Comparison of ENCODE assay signal across 18 mouse cellular contexts in the genomic region with DNA sequence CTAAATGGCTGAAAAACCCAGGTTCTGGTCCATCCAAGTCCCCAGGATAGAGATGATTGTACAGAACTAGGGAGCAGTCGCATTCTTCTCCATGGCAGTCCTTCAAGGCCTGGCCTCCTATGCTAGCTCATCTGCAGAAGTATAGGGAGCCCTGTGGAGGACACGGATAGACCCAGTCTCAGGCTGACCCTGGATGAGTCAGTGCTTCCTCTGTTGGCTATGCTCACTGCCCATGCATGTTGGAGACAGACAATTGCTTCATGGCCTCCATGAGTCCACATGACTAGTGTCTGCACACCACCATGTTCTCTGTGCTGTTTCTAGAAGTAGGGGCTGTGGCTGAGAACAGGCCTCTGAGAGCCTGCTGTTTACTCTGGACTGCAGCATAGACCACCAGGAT. TPM values are rescaled to one million over a fixed set of nuclear protein-coding genes. Genes with fewer than 3 reads are reported as not detected.
DNase-seq lines count a peak whose midpoint lies in the region.
"Had no signal": no experiment of that assay in that cellular context is flagged by ENCODE, and none has a peak within 500 bp of the region (broad histone marks: within the 10 kb centered on the region; RNA-seq: fewer than 3 reads in every experiment).

No protein-coding gene starts in this region.

- no peak overlapping the region for H3K27ac ChIP-seq in limb, embryonic 10.5 days
- H3K27ac ChIP-seq in midbrain, embryonic 10.5 days (replicated peaks): no peak overlapping the region
- H3K27ac ChIP-seq: embryonic facial prominence, embryonic 12.5 days; heart, adult 2 months; heart, embryonic 15.5 days; hindbrain, embryonic 10.5 days; hindbrain, embryonic 14.5 days; intestine, embryonic 15.5 days had no signal

- no peak overlapping the region for H3K4me3 ChIP-seq in limb, embryonic 10.5 days
- H3K4me3 ChIP-seq in midbrain, embryonic 10.5 days: no peak overlapping the region
- H3K4me3 ChIP-seq: embryonic facial prominence, embryonic 12.5 days; heart, adult 2 months; heart, embryonic 15.5 days; hindbrain, embryonic 10.5 days; intestine, embryonic 15.5 days had no signal

- DNase-seq in adrenal gland, adult 2 months: peak; percentile 74
- DNase-seq in adrenal gland, postnatal 4 days (ENCODE audit: low spot score in 2 of 2): no peak
- peak; percentile 62 for DNase-seq in 416B (ENCODE audit: low read depth)
- peak; percentile 60 for DNase-seq in adrenal gland, postnatal 14 days
- DNase-seq in limb, embryonic 10.5 days (ENCODE audit: low spot score): peak; percentile 20
- DNase-seq in layer of hippocampus, adult 8-10 months (ENCODE audit: low spot score in 2 of 2): no peak
- DNase-seq in midbrain, embryonic 10.5 days (ENCODE audit: low spot score): no peak
- DNase-seq: cerebellum, adult 9-10 months; cerebellum, postnatal 25 days; gastrocnemius, postnatal 10 days; heart, adult 2 months had no signal

- no peaks in the 10 kb centered on the region for H3K4me1 ChIP-seq in limb, embryonic 10.5 days
- peaks cover 5% of the 10 kb centered on the region for H3K4me1 ChIP-seq in midbrain, embryonic 10.5 days

- peaks cover 87% of the 10 kb centered on the region for H3K36me3 ChIP-seq in limb, embryonic 10.5 days
- H3K36me3 ChIP-seq in midbrain, embryonic 10.5 days: peaks cover 90% of the 10 kb centered on the region

- H3K9me3 ChIP-seq in limb, embryonic 10.5 days (replicated peaks): no peaks in the 10 kb centered on the region
- H3K9me3 ChIP-seq in midbrain, embryonic 10.5 days (replicated peaks): no peaks in the 10 kb centered on the region
- H3K9me3 ChIP-seq: embryonic facial prominence, embryonic 12.5 days; heart, embryonic 15.5 days; hindbrain, embryonic 10.5 days; intestine, embryonic 15.5 days had no signal

- 89% methylated on average over 2 of the region's 2 CpGs for WGBS in limb, embryonic 10.5 days
- 92% methylated on average over 2 of the region's 2 CpGs for WGBS in midbrain, embryonic 10.5 days

- no peaks in the 10 kb centered on the region for H3K27me3 ChIP-seq in limb, embryonic 10.5 days (ENCODE audit: low read depth, poor library complexity, severe bottlenecking)
- H3K27me3 ChIP-seq in midbrain, embryonic 10.5 days (ENCODE audit: low read depth, poor library complexity, severe bottlenecking): no peaks in the 10 kb centered on the region
- H3K27me3 ChIP-seq: CH12.LX; embryonic facial prominence, embryonic 12.5 days; heart, embryonic 15.5 days; intestine, embryonic 15.5 days; Patski had no signal

RNA-seq across cellular contexts. Expression of gene Snap47, which starts 5.4 kb away (rescaled TPM):
- 100 to 1,000 TPM in 1 of 2 experiments, 10 to 100 TPM in 1; 92.1 to 102 TPM for total RNA-seq in adrenal gland, adult 2 months (2021)
- polyA plus RNA-seq in adrenal gland, adult 2 months (2012; rRNA removed): 59.5 and 67.0 TPM in 2 replicates
- total RNA-seq in adrenal gland, postnatal 4 days (2021): 10 to 100 TPM; 73.3 to 76.6 TPM
- total RNA-seq in adrenal gland, postnatal 14 days (2021): 59.3 and 60.9 TPM in 2 replicates
- polyA plus RNA-seq in limb, embryonic 10.5 days (2016; fragmentation: Nextera tagmentation; extraction: Ambion mirVana): 106 and 122 TPM in 2 replicates
- 100 to 1,000 TPM; 337 to 371 (median 354) TPM for total RNA-seq in layer of hippocampus, adult 8-10 months (2022)
- polyA plus RNA-seq in midbrain, embryonic 10.5 days (2016; fragmentation: Nextera tagmentation; extraction: Ambion mirVana): 108 and 127 TPM in 2 replicates

RNA-seq across cellular contexts. Expression of gene Jmjd4, which starts 6.5 kb away (rescaled TPM):
- 1 to 10 TPM; 8.4 to 9.4 TPM for total RNA-seq in adrenal gland, adult 2 months (2021)
- polyA plus RNA-seq in adrenal gland, adult 2 months (2012; rRNA removed): 4.9 and 6.2 TPM in 2 replicates
- 10 to 100 TPM; 11.4 to 12.1 TPM for total RNA-seq in adrenal gland, postnatal 4 days (2021)
- 7.9 and 9.5 TPM in 2 replicates for total RNA-seq in adrenal gland, postnatal 14 days (2021)
- polyA plus RNA-seq in limb, embryonic 10.5 days (2016; fragmentation: Nextera tagmentation; extraction: Ambion mirVana): 16.8 and 21.8 TPM in 2 replicates
- total RNA-seq in layer of hippocampus, adult 8-10 months (2022): 10 to 100 TPM; 24.0 to 27.8 (median 26.7) TPM
- 16.2 and 18.1 TPM in 2 replicates for polyA plus RNA-seq in midbrain, embryonic 10.5 days (2016; fragmentation: Nextera tagmentation; extraction: Ambion mirVana)

RNA-seq across cellular contexts. Expression of gene Zfp867, which starts 15.9 kb away (rescaled TPM):
- total RNA-seq in adrenal gland, adult 2 months (2021): 1 to 10 TPM; 2.7 to 5.5 TPM
- polyA plus RNA-seq in adrenal gland, adult 2 months (2012; rRNA removed): 0.12 and 0.13 TPM in 2 replicates
- total RNA-seq in adrenal gland, postnatal 4 days (2021): 10 to 100 TPM in 1 of 2 experiments, 1 to 10 TPM in 1; 9.7 to 10.1 TPM
- total RNA-seq in adrenal gland, postnatal 14 days (2021): 4.2 and 4.7 TPM in 2 replicates
- 5.7 and 7.9 TPM in 2 replicates for polyA plus RNA-seq in limb, embryonic 10.5 days (2016; fragmentation: Nextera tagmentation; extraction: Ambion mirVana)
- 1 to 10 TPM; 3.6 to 4.0 (median 3.7) TPM for total RNA-seq in layer of hippocampus, adult 8-10 months (2022)
- 9.5 and 11.3 TPM in 2 replicates for polyA plus RNA-seq in midbrain, embryonic 10.5 days (2016; fragmentation: Nextera tagmentation; extraction: Ambion mirVana)

Comparison
In these comparisons a context has a peak if more than half of its experiments do, and no peak if none do; other contexts are left out.
1. DNase-seq: peak in adrenal gland, adult 2 months (single experiment), 416B (single experiment), adrenal gland, postnatal 14 days (single experiment) and limb, embryonic 10.5 days (single experiment); none in adrenal gland, postnatal 4 days (0 of 2), layer of hippocampus, adult 8-10 months (0 of 2) and midbrain, embryonic 10.5 days (single experiment).